Comparison of ENCODE assay signal across 8 mouse cellular contexts in genomic region chr11:121652547-121653305, GRCm38 (mm10). TPM values are rescaled to one million over a fixed set of nuclear protein-coding genes. Genes with fewer than 3 reads are reported as not detected.
DNase-seq lines count a peak whose midpoint lies in the region; ATAC-seq and TF ChIP-seq lines count a peak whose summit lies in the region.

No protein-coding gene starts in this region.

- H3K9me3 ChIP-seq in CH12.LX (replicated peaks; ENCODE audit: low read length): no peaks in the 10 kb centered on the region
- H3K9me3 ChIP-seq in stomach, postnatal 0 days (ENCODE audit: control insufficient read depth, low read length): no peaks in the 10 kb centered on the region

- H3K36me3 ChIP-seq in heart, adult 2 months (ENCODE audit: control insufficient read depth, insufficient read depth, low read length): no peaks in the 10 kb centered on the region
- H3K36me3 ChIP-seq in CH12.LX (replicated peaks in 1 of 2; ENCODE audit: control insufficient read depth in 1 of 2, insufficient read depth in 1 of 2, low read length in 1 of 2) (peaks cover 34 to 70% of the 10 kb centered on the region in 2 experiments), myocyte (ENCODE audit: control insufficient read depth, insufficient read depth) (no peaks in the 10 kb centered on the region)
- H3K36me3 ChIP-seq in stomach, postnatal 0 days (ENCODE audit: control insufficient read depth, insufficient read depth, low read length): no peaks in the 10 kb centered on the region

- intact Hi-C loops in heart, adult 2 months (cut with DNase I): loop anchor here (1.0 to 5.0 kb wide), 2 partner anchors 50 to 156 kb away; partner anchors contain the start of gene Metrnl
- intact Hi-C loops in heart, postnatal 25 days (cut with DNase I): loop anchor here (2.0 kb wide), 1 partner anchor 156 kb away; no protein-coding TSS in a partner anchor

- peaks cover 8% of the 10 kb centered on the region for H3K4me1 ChIP-seq in heart, adult 2 months (ENCODE audit: control insufficient read depth, insufficient read depth, low read length)
- H3K4me1 ChIP-seq in CH12.LX (ENCODE audit: control insufficient read depth in 1 of 2, insufficient read depth in 2 of 2): peaks cover 0 to 5% of the 10 kb centered on the region in 2 experiments; a peak in 1 of 4 replicates
- H3K4me1 ChIP-seq in stomach, postnatal 0 days (replicated peaks; ENCODE audit: control insufficient read depth, insufficient read depth): no peaks in the 10 kb centered on the region

- no peak overlapping the region for H3ac ChIP-seq in myocyte (ENCODE audit: control insufficient read depth, insufficient read length)

- H3K27me3 ChIP-seq in heart, adult 2 months (ENCODE audit: control insufficient read depth, insufficient read depth, low read length): no peaks in the 10 kb centered on the region
- H3K27me3 ChIP-seq in CH12.LX (replicated peaks) (no peaks in the 10 kb centered on the region), myocyte (ENCODE audit: control insufficient read depth, insufficient read depth, insufficient read length) (no peaks in the 10 kb centered on the region)
- no peaks in the 10 kb centered on the region for H3K27me3 ChIP-seq in stomach, postnatal 0 days (ENCODE audit: control insufficient read depth, insufficient read depth, low read length)

- TF ChIP-seq EP300 in heart, adult 2 months (IDR thresholded peaks at IDR 0.05; ENCODE audit: insufficient read depth, low read depth, low read length): peak; percentile 53; the same call in 1 of the 2 replicates
- no peak for TF ChIP-seq EP300 in CH12.LX (IDR thresholded peaks at IDR 0.05; ENCODE audit: low read length)
- TF ChIP-seq EP300 in stomach, postnatal 0 days (optimal IDR thresholded peaks at IDR 0.05): no peak

- TF ChIP-seq CTCF in heart, adult 2 months (IDR thresholded peaks at IDR 0.05): peak; percentile 74
- peak; percentile 62 to 82 for TF ChIP-seq CTCF in CH12.LX (conservative IDR thresholded peaks at IDR 0.05 in 1 of 2, IDR thresholded peaks at IDR 0.05 in 1 of 2; ENCODE audit: low read depth in 2 of 2, low read length in 2 of 2)
- peak; percentile 80 for TF ChIP-seq CTCF in stomach, postnatal 0 days (IDR thresholded peaks at IDR 0.05; ENCODE audit: low read depth)

- WGBS in heart, adult 2 months: 50% methylated on average over 10 of the region's 10 CpGs
- WGBS in stomach, postnatal 0 days: 44% methylated on average over 9 of the region's 10 CpGs

- no peak for ATAC-seq in stomach, postnatal 0 days (ENCODE audit: low FRiP score, low TSS enrichment)

- H3K4me2 ChIP-seq in CH12.LX (ENCODE audit: insufficient read depth, low read depth, poor library complexity, severe bottlenecking) (no peak overlapping the region), myocyte (ENCODE audit: low read depth) (peak overlapping the region; percentile 70)
- H3K4me2 ChIP-seq in stomach, postnatal 0 days (replicated peaks; ENCODE audit: low read depth): no peak overlapping the region

- TF ChIP-seq RAD21 in CH12.LX (IDR thresholded peaks at IDR 0.05; ENCODE audit: low read depth, low read length): peak; percentile 69

- peak; percentile 60 to 69 for DNase-seq in heart, adult 2 months
- no peak for DNase-seq in heart, postnatal 25 days (ENCODE audit: low spot score)
- DNase-seq in CH12.LX (ENCODE audit: extremely low read depth): peak; percentile 77
- DNase-seq in c-Kit-positive CD71-positive TER-119-negative erythroid progenitor cells, embryonic 14.5 days (ENCODE audit: low read depth): peak; percentile 36
- peak; percentile 65 for DNase-seq in gastrocnemius, postnatal 10 days
- peak; percentile 31 for DNase-seq in layer of hippocampus, adult 9-11 months
- peak; percentile 83 for DNase-seq in stomach, postnatal 0 days (ENCODE audit: low spot score)

- dilution Hi-C loops in CH12.LX (cut with MboI; ENCODE audit: extremely low pct_ligation_motif_present, extremely low pct_unique_long_range_greater_than_20kb, low sequenced_read_pairs): no loop called here

- H3K4me3 ChIP-seq in heart, adult 2 months: no peak overlapping the region
- H3K4me3 ChIP-seq in CH12.LX (replicated peaks in 1 of 3; ENCODE audit: low read depth in 2 of 3, low read length in 2 of 3, poor library complexity in 1 of 3) (no peak overlapping the region), myocyte (no peak overlapping the region)
- H3K4me3 ChIP-seq in stomach, postnatal 0 days (ENCODE audit: low read depth, low read length): no peak overlapping the region

- no peak overlapping the region for H3K9ac ChIP-seq in heart, adult 2 months (ENCODE audit: low read depth, low read length)
- no peak overlapping the region for H3K9ac ChIP-seq in CH12.LX (ENCODE audit: insufficient read depth, low read depth)
- no peak overlapping the region for H3K9ac ChIP-seq in stomach, postnatal 0 days (ENCODE audit: low read length)

- H3K27ac ChIP-seq in heart, adult 2 months: peak overlapping the region; percentile 70
- H3K27ac ChIP-seq in CH12.LX (ENCODE audit: insufficient read depth, low read depth): no peak overlapping the region
- H3K27ac ChIP-seq in stomach, postnatal 0 days (replicated peaks): no peak overlapping the region

- no peak for TF ChIP-seq POLR2A in heart, adult 2 months (IDR thresholded peaks at IDR 0.05; ENCODE audit: insufficient read depth, low read depth, low read length)
- no peak for TF ChIP-seq POLR2A in CH12.LX (IDR thresholded peaks at IDR 0.05; ENCODE audit: low read depth, low read length)
- no peak for TF ChIP-seq POLR2A in myocyte (IDR thresholded peaks at IDR 0.05; ENCODE audit: insufficient read length, low read depth)

- no peaks in the 10 kb centered on the region for H3K79me2 ChIP-seq in heart, adult 2 months (replicated peaks; ENCODE audit: control insufficient read depth, insufficient read depth, low read length)
- no peaks in the 10 kb centered on the region for H3K79me2 ChIP-seq in CH12.LX (replicated peaks; ENCODE audit: control insufficient read depth, extremely low read depth, insufficient read depth, poor library complexity, severe bottlenecking)
- no peaks in the 10 kb centered on the region for H3K79me2 ChIP-seq in myocyte (ENCODE audit: control insufficient read depth, insufficient read depth)

- in situ Hi-C loops in CH12.LX (cut with MboI; ENCODE audit: low pct_ligation_motif_present, low pct_unique_long_range_greater_than_20kb, low sequenced_read_pairs): no loop called here

TF ChIP-seq in CH12.LX, 34 proteins besides CTCF, POLR2A, EP300 and RAD21:
- peak; percentile 37; the same call in 1 of the 2 replicates for TF ChIP-seq NELFE (IDR thresholded peaks at IDR 0.05; ENCODE audit: low read depth, low read length)
- TF ChIP-seq ETS1 (conservative IDR thresholded peaks at IDR 0.05; ENCODE audit: low read depth, low read length): no peak
- TF ChIP-seq ELF1 (IDR thresholded peaks at IDR 0.05; ENCODE audit: low read depth, low read length): peak; percentile 27; the same call in 1 of the 2 replicates
- TF ChIP-seq MAZ (IDR thresholded peaks at IDR 0.05; ENCODE audit: low read depth, low read length): no peak
- peak; percentile 82 for TF ChIP-seq SMC3 (IDR thresholded peaks at IDR 0.05; ENCODE audit: low read depth, low read length)
- TF ChIP-seq ZMIZ1 (IDR thresholded peaks at IDR 0.05; ENCODE audit: low read depth, low read length): no peak

TF ChIP-seq in myocyte, 11 proteins besides CTCF, POLR2A, EP300 and RAD21:
- TF ChIP-seq SRF (IDR thresholded peaks at IDR 0.05; ENCODE audit: control insufficient read depth, insufficient read length, low read depth) (no peak), REST (IDR thresholded peaks at IDR 0.05; ENCODE audit: insufficient read depth, insufficient read length) (no peak), USF1 (IDR thresholded peaks at IDR 0.05; ENCODE audit: low read depth) (no peak), CEBPB (IDR thresholded peaks at IDR 0.05; ENCODE audit: insufficient read depth, poor library complexity, severe bottlenecking) (no peak), POLR2AphosphoS2 (IDR thresholded peaks at IDR 0.05; ENCODE audit: insufficient read length, low read depth) (no peak), MYOG (IDR thresholded peaks at IDR 0.05; ENCODE audit: control insufficient read depth in 1 of 3, insufficient read depth in 1 of 3, insufficient read length in 2 of 3, low read depth in 2 of 3) (no peak), TCF3 (IDR thresholded peaks at IDR 0.05; ENCODE audit: insufficient read length, low read depth) (no peak), E2F4 (IDR thresholded peaks at IDR 0.05; ENCODE audit: insufficient read depth) (no peak), TCF12 (IDR thresholded peaks at IDR 0.05; ENCODE audit: insufficient read depth, poor library complexity, severe bottlenecking) (no peak), MAX (IDR thresholded peaks at IDR 0.05; ENCODE audit: low read depth) (no peak), MYOD1 (IDR thresholded peaks at IDR 0.05; ENCODE audit: control insufficient read depth in 1 of 3, insufficient read length in 2 of 3, low read depth in 2 of 3) (no peak)

RNA-seq across cellular contexts. Expression of gene B3gntl1, which starts 20.2 kb away (rescaled TPM):
- total RNA-seq in heart, adult 2 months (2021): 1 to 10 TPM; 3.8 to 4.8 TPM
- polyA plus RNA-seq in heart, adult 2 months (2012; rRNA removed): 5.9 and 7.4 TPM in 2 replicates
- 1 to 10 TPM; 3.6 to 4.6 TPM for total RNA-seq in heart, postnatal 25 days (2021)
- 10.1 and 10.3 TPM in 2 replicates for total RNA-seq in CH12.LX (2012; rRNA removed)
- total RNA-seq in CH12.LX (2014; rRNA removed): 7.3 TPM in 2 replicates
- polyA plus RNA-seq in CH12.LX (2012; ENCODE audit: insufficient read length, low read depth): 8.7 and 8.9 TPM in 2 replicates
- total RNA-seq in gastrocnemius, postnatal 10 days (2021): 1 to 10 TPM; 3.2 to 4.5 TPM
- 5.4 TPM for polyA plus RNA-seq in myocyte (2012; fragmentation: generic; extraction: Trizol)
- polyA plus RNA-seq in stomach, postnatal 0 days (2015; fragmentation: Nextera tagmentation; extraction: Ambion mirVana): 3.3 and 4.2 TPM in 2 replicates

RNA-seq across cellular contexts. Expression of gene Metrnl, which starts 48.6 kb away (rescaled TPM):
- total RNA-seq in heart, adult 2 months (2021): 10 to 100 TPM; 18.0 to 21.2 TPM
- polyA plus RNA-seq in heart, adult 2 months (2012; rRNA removed): 20.4 and 27.1 TPM in 2 replicates
- total RNA-seq in heart, postnatal 25 days (2021): 10 to 100 TPM; 21.8 to 22.0 TPM
- total RNA-seq in CH12.LX (2012; rRNA removed) (0.97 and 1.1 TPM in 2 replicates), CH12.LX (2014; rRNA removed) (0.50 and 1.1 TPM in 2 replicates)
- polyA plus RNA-seq in CH12.LX (2012; ENCODE audit: insufficient read length, low read depth) (0.33 and 0.53 TPM in 2 replicates), myocyte (2012; fragmentation: generic; extraction: Trizol) (44.0 TPM)
- total RNA-seq in gastrocnemius, postnatal 10 days (2021): 10 to 100 TPM; 15.1 to 21.1 TPM
- polyA plus RNA-seq in stomach, postnatal 0 days (2015; fragmentation: Nextera tagmentation; extraction: Ambion mirVana): 62.4 and 67.3 TPM in 2 replicates

Comparison
In these comparisons a context has a peak if more than half of its experiments do, and no peak if none do; other contexts are left out.
1. RNA of gene Metrnl, which starts 48.6 kb away (total RNA-seq): 21.8 to 22.0 TPM in heart, postnatal 25 days, 18.0 to 21.2 TPM in heart, adult 2 months and 15.1 to 21.1 TPM in gastrocnemius, postnatal 10 days; 0.50 to 1.1 TPM in CH12.LX; every median in the first group is over 4 times any median in the second.
2. Peak in every context shown above with its lines, with median percentiles within 50 percentile points of each other: CTCF ChIP-seq.